Mouse (Mus musculus) heart, embryonic 15.5 days (tissue): ENCODE measurements around the gene Cd99l2. TPM values are rescaled to one million over a fixed set of nuclear protein-coding genes. Genes with fewer than 3 reads are reported as not detected.
"Not testable (repeated sequence)": the region's sequence is repeated elsewhere in the genome, so short reads cannot be mapped to it uniquely, and the experiment has no call there.

Experiments used
- ATAC-seq: fragments of 200-750 bp; cut with Nextera tagmentation; replicated peaks from 2 replicates; pipeline ENCODE4 v1.8.0; 2017; ENCODE audit warnings: low read depth, moderate TSS enrichment; ENCODE audit not compliant: insufficient number of reproducible peaks, insufficient read depth, low FRiP score
- H3K27ac ChIP-seq: fragments of 300-500 bp; sonication (generic); 2 replicates; pipeline ENCODE4 v1.5.1; 2015; ENCODE audit warnings: mild to moderate bottlenecking, inconsistent platforms
- H3K27me3 ChIP-seq: fragments of 300-500 bp; sonication (generic); 2 replicates; pipeline ENCODE4 v1.6.1; 2015; ENCODE audit warnings: inconsistent platforms
- H3K36me3 ChIP-seq: fragments of 300-500 bp; sonication (generic); 2 replicates; pipeline ENCODE4 v1.6.1; 2015; ENCODE audit warnings: mild to moderate bottlenecking, inconsistent platforms
- H3K4me1 ChIP-seq: fragments of 300-500 bp; sonication (generic); replicated peaks from 2 replicates; pipeline ENCODE4 v1.6.1; 2015; ENCODE audit warnings: inconsistent platforms
- H3K4me2 ChIP-seq: fragments of 300-500 bp; sonication (generic); 2 replicates; pipeline ENCODE4 v1.6.1; 2015; ENCODE audit warnings: inconsistent platforms, mild to moderate bottlenecking, moderate library complexity
- H3K4me3 ChIP-seq: fragments of 300-500 bp; sonication (generic); 2 replicates; pipeline ENCODE4 v1.5.1; 2015; ENCODE audit warnings: mild to moderate bottlenecking, inconsistent platforms
- H3K9ac ChIP-seq: fragments of 300-500 bp; sonication (generic); 2 replicates; pipeline ENCODE4 v1.6.1; 2015; ENCODE audit warnings: mild to moderate bottlenecking, inconsistent platforms
- H3K9me3 ChIP-seq: fragments of 300-500 bp; sonication (generic); replicated peaks from 2 replicates; pipeline ENCODE4 v1.6.1; 2016; ENCODE audit warnings: inconsistent platforms
- WGBS: fragments of 180-500 bp; shearing (Covaris S2); methylation state at CpG from one replicate; pipeline ENCODE4 v1.1.7; 2015; ENCODE audit warnings: mixed read lengths; 5-methylcytosine and 5-hydroxymethylcytosine counted together
- polyA plus RNA-seq: library from polyadenylated mRNA; unstranded; fragments of >200 nt; fragmentation: Nextera tagmentation; extraction: Ambion mirVana; gene quantifications from 2 replicates; pipeline ENCODE4 v1.2.1, GENCODE M21; 2015

Cd99l2 gene
- polyA plus RNA-seq, 1 experiment from 2014 or later: 30.1 TPM

DNA sequence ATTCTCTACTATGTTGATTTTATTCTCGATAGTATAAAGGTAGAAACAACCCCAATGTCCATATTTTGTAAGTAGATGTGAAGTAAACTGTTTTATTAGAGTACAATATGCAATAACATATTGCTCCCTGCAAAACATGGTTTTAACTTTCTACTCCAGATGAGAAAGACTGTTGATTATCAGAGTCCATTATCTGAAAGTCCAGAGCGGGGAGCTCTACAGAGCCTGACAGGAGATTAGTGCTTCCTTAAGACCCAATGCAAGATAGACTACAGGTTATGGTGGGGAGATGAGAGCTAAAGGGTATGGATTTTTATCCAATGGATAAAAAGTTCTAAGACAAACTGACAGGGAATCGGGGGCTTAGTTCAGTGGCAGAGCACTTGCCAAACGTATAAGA, 26.6 kb upstream of the Cd99l2 start:
- H3K27ac ChIP-seq: no peak overlapping the region
- no peaks in the 10 kb centered on the region for H3K9me3 ChIP-seq
- H3K27me3 ChIP-seq: peaks cover 6% of the 10 kb centered on the region
- no peak for ATAC-seq
- H3K4me3 ChIP-seq: no peak overlapping the region
- H3K36me3 ChIP-seq: no peaks in the 10 kb centered on the region
- 71% methylated on average over 4 of the region's 4 CpGs for WGBS
- no peak overlapping the region for H3K9ac ChIP-seq
- H3K4me2 ChIP-seq: no peak overlapping the region
- H3K4me1 ChIP-seq: no peaks in the 10 kb centered on the region

DNA sequence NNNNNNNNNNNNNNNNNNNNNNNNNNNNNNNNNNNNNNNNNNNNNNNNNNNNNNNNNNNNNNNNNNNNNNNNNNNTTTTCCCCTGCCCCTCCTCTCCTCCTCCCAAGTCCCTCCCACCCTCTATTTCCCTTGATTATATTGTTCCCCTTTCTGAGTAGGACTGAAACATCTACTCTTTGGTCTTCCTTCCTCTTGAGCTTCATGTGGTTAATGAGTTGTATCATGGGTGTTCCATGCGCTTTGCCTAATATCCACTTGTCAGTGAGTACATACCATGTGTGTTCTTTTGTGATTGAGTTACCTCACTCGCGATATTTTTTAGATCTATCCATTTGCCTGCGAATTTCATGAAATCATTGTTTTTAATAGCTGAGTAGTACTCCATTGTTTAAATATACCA, 13.9 kb upstream of the Cd99l2 start:
- not testable (repeated sequence) for ATAC-seq, H3K27me3 ChIP-seq, H3K9ac ChIP-seq, H3K4me1 ChIP-seq, H3K36me3 ChIP-seq, H3K27ac ChIP-seq, H3K4me3 ChIP-seq, H3K9me3 ChIP-seq, H3K4me2 ChIP-seq
- 85% methylated on average over 4 of the region's 4 CpGs for WGBS

DNA sequence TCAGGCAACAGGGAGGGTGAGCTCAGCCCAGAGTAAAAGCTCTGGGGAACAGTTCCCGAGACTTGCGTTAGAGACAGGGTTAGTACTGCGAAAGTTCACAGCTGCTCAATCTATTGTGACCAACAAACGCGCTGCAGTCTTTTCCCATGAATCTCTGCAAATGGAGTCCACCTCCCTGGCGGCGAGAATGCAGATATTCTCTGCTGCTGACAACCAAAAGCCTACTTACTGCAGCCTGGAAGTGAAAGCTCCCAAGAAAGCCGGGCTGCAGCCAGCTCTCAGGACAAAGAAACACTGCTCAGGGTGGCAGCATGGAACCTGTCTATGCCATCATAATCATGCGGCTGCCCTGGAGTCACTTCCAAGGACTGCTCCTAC, 619 bp upstream of the Cd99l2 start:
- 19% methylated on average over 9 of the region's 9 CpGs for WGBS
- H3K9ac ChIP-seq: peak overlapping the region; percentile 43
- H3K4me3 ChIP-seq: peak overlapping the region; percentile 67
- H3K27ac ChIP-seq: peak overlapping the region; percentile 95
- no peaks in the 10 kb centered on the region for H3K9me3 ChIP-seq
- peak overlapping the region; percentile 74 for H3K4me2 ChIP-seq
- H3K4me1 ChIP-seq: no peaks in the 10 kb centered on the region
- H3K27me3 ChIP-seq: peaks cover 4% of the 10 kb centered on the region; the same call in 1 of the 2 replicates
- H3K36me3 ChIP-seq: no peaks in the 10 kb centered on the region
- ATAC-seq: peak; percentile 15; the same call in 1 of the 2 replicates

DNA sequence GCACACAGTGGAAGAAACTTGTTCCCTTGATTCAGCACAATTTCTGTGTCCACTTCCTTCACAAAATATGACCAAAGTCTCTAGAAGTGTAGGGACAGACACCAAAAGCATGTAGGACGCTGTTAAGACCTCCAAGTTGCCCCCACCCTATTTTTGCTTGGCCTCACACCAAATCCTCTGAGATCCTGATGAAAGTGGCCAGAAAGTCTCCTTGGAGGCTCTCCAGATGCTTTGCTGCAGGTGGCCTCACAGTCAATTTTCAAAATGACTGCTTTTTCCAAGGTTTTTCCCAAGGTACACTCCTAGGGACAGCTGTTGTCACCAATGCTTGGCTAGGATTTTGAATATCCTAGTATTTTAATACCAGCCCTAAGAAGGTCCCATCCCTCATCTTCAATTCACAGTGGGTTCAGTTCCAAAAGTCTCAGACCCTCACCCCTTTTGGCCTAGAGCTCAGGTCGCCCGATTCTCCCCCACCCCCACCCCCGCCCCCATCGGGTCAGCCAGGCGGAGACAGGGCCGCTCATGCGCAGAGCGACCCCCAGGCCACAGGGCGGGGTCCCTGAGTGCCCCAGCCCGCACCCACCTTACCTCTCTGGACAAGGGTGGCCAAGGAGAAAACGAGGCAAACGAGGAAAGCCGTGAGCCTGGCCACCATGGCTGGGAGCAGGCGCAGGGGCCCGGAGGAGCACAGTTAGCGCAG, 567 bp downstream of the Cd99l2 start:
- Histone ChIP-seq H3K27me3 (no peaks in the 10 kb centered on the region), H3K4me1 (no peaks in the 10 kb centered on the region), H3K9me3 (no peaks in the 10 kb centered on the region), H3K27ac (peak overlapping the region; percentile 95), H3K4me2 (peak overlapping the region; percentile 74), H3K9ac (peak overlapping the region; percentile 73), H3K4me3 (peak overlapping the region; percentile 67), H3K36me3 (no peaks in the 10 kb centered on the region)
- 22% methylated on average over 17 of the region's 17 CpGs for WGBS
- peak; percentile 74 for ATAC-seq

DNA sequence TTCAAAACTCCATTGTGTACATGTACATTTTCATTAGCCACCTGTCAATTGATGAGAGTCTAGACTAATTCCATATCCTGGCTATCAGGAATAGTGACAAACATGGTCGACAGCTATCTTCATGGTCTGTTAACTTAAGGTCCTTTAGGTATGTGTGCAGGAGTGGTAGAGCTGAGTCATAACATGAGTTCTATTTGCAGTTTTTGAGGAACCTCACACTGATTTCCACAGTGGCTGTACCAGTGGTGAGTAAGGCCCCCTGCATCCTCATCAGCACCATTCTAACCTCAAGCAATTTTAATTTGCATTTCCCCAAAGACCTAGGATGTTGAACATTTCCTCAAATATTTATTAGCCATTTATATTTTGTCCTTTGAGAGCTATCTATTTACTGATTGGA, 3.3 kb downstream of the Cd99l2 start:
- H3K4me3 ChIP-seq: no peak overlapping the region
- H3K4me1 ChIP-seq: no peaks in the 10 kb centered on the region
- H3K9me3 ChIP-seq: no peaks in the 10 kb centered on the region
- 64% methylated on average over 1 of the region's 1 CpGs for WGBS
- no peaks in the 10 kb centered on the region for H3K36me3 ChIP-seq
- H3K27me3 ChIP-seq: no peaks in the 10 kb centered on the region
- no peak overlapping the region for H3K4me2 ChIP-seq
- no peak overlapping the region for H3K27ac ChIP-seq
- ATAC-seq: no peak
- H3K9ac ChIP-seq: no peak overlapping the region

DNA sequence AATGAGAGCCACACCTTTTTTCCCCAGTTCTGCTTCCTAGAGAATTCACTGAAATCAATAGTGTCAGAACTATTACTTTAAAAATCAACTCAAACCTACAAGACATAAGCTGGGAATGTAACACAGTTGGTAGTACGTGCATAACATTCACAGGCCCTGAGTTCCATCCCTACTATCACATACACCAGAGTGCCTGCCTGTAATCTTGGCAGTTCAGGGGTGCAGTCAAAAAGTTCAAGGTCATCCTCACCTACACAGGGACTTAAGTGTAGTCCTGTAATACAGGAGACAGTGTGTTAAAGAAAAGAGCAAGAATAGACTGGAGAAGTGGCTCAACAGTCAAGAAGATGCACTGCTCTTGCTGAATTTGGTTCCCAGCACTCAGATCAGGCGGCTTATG, 10.4 kb downstream of the Cd99l2 start:
- H3K4me1 ChIP-seq: no peaks in the 10 kb centered on the region
- no peak overlapping the region for H3K4me2 ChIP-seq
- no peaks in the 10 kb centered on the region for H3K9me3 ChIP-seq
- no peaks in the 10 kb centered on the region for H3K36me3 ChIP-seq
- ATAC-seq: no peak
- no peak overlapping the region for H3K27ac ChIP-seq
- H3K9ac ChIP-seq: no peak overlapping the region
- no peak overlapping the region for H3K4me3 ChIP-seq
- H3K27me3 ChIP-seq: no peaks in the 10 kb centered on the region
- WGBS: 75% methylated on average over 2 of the region's 2 CpGs

DNA sequence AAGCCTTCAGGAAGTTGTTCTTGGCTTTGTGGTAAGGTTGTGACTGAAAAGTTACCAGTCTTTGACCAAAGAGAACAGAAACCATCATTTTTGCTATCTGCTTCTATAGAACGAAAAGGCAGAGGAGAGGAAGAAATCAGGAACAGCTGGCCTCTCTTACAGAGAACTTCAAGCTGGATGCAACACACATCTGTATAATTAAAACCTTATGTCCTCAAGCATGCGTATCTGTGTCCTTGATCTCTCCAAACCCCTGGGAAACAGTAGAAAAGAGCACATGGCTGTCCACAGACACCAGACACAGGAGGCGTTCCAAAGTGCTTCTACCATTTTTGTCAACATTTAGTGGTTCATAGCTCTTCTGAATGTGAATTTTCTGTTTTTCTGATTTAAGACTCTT, 16.7 kb downstream of the Cd99l2 start:
- no peaks in the 10 kb centered on the region for H3K27me3 ChIP-seq
- H3K9ac ChIP-seq: no peak overlapping the region
- H3K4me2 ChIP-seq: no peak overlapping the region
- H3K36me3 ChIP-seq: no peaks in the 10 kb centered on the region
- 63% methylated on average over 3 of the region's 3 CpGs for WGBS
- ATAC-seq: no peak
- no peaks in the 10 kb centered on the region for H3K4me1 ChIP-seq
- H3K9me3 ChIP-seq: no peaks in the 10 kb centered on the region
- H3K4me3 ChIP-seq: no peak overlapping the region
- no peak overlapping the region for H3K27ac ChIP-seq

DNA sequence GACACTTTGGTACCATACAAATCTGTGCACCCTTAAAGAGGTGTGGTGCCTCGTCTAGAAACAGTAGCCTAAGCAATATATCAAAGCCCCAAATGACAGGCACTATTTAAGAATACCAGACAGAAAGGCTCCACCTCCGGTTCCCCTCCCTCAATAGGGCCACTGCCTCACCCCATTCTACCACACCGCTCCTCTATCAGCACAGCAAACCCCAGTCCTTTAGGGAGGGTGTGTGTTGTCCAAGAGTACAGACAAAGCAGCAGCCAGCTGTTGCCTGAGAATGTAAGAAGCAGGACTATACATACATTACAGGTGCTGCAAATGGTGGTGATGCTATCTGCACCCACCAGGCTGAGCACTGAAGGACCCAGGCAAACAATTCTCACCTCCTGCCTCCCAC, 17.2 kb downstream of the Cd99l2 start:
- Histone ChIP-seq H3K9me3 (no peaks in the 10 kb centered on the region), H3K4me3 (no peak overlapping the region), H3K27ac (no peak overlapping the region), H3K4me2 (no peak overlapping the region), H3K9ac (no peak overlapping the region), H3K4me1 (no peaks in the 10 kb centered on the region), H3K36me3 (no peaks in the 10 kb centered on the region), H3K27me3 (no peaks in the 10 kb centered on the region)
- WGBS: 60% methylated on average over 3 of the region's 3 CpGs
- no peak for ATAC-seq

DNA sequence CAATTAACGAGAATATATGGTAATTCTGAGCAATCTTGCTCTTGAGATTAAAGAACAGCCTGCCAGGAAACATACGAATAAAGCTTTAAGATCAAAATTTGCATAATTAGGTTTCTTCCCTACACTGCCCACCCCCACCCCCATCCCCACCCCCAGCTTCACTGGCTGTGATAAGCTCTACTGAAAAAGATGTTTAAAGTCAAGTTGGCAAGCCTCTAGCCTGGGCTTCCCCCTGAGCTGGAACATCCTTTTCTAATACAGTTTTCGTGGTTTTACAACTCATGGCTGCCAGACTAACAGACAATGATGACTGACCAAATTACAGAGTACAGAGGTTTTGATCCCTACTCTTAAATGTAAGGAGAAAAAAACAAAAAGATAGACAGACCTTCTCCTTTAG, 17.6 kb downstream of the Cd99l2 start:
- H3K27me3 ChIP-seq: no peaks in the 10 kb centered on the region
- no peaks in the 10 kb centered on the region for H3K9me3 ChIP-seq
- no peak for ATAC-seq
- H3K36me3 ChIP-seq: no peaks in the 10 kb centered on the region
- H3K4me1 ChIP-seq: no peaks in the 10 kb centered on the region
- WGBS: 74% methylated on average over 3 of the region's 3 CpGs
- no peak overlapping the region for H3K27ac ChIP-seq
- no peak overlapping the region for H3K4me3 ChIP-seq
- H3K4me2 ChIP-seq: no peak overlapping the region
- no peak overlapping the region for H3K9ac ChIP-seq

DNA sequence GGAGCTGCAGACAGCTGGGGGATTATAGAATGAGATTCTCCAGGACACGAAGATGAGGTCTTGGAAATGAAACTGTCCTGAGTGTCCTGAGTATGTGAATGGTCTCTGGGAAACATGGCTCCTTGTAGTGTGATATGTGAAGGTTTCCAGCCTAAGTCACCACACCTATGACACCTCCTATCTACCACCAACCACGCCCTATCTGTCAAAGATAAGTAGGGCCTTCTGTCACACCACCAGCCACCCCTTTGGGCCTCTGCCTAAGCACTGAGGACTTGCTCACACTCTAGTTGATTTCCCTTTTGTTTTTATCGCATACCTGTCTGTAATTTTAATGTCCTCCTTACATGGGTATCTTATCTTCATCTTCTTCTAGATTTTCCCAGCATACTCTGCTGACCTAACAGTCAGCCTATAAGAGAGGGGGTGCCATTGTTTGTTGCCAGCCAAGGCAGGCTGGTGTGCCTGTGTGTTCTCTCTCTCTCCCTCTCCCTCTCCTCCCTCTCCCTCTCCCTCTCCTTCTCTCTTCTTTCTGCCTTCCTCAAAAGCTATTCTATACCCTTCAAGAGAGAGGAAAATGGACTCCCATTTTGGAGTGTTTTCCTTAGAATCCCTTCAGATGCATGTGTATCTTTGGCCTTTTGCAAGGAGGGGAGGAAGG, 18.2 kb downstream of the Cd99l2 start:
- Histone ChIP-seq H3K4me2 (no peak overlapping the region), H3K27me3 (no peaks in the 10 kb centered on the region), H3K4me3 (no peak overlapping the region), H3K4me1 (no peaks in the 10 kb centered on the region), H3K27ac (no peak overlapping the region), H3K9me3 (no peaks in the 10 kb centered on the region), H3K9ac (no peak overlapping the region), H3K36me3 (no peaks in the 10 kb centered on the region)
- ATAC-seq: no peak
- WGBS: 75% methylated on average over 3 of the region's 3 CpGs

DNA sequence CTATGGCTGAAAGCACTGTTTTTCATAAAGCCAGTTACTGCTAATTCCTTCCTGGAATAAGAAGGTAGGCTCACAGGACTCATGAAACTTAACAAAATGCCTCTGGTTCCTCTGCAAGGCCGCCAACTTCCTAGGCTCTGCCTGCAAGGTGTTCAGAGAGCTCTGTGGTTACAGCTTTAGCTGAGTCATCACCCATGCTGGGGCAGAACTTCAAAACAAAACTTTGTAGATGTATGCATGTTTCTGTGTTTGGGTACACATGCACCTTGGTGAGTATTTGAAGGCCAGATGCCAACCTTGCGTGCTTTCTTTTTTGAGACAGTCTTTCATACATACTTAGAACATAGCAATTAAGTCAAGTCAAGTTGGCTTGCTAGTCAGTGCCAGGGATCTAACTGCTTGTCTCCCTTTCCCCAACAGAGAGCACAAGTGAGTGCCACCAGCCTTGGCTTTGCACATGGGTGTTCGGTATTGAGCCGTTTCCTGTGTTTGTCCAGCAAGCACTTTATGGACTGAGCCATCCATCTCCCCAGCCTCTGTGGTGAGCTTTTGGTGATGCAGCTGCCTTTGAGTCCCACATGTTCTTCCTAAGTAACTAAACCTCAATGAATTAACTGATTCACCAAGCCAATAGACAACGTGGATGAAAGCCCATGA, 23.9 kb downstream of the Cd99l2 start:
- Histone ChIP-seq H3K27ac (no peak overlapping the region), H3K9me3 (no peaks in the 10 kb centered on the region), H3K4me1 (0 out of 2 replicates have a peak, but pooled peaks cover 2% of the 10 kb centered on the region), H3K27me3 (no peaks in the 10 kb centered on the region), H3K4me2 (no peak overlapping the region), H3K9ac (no peak overlapping the region), H3K4me3 (no peak overlapping the region), H3K36me3 (no peaks in the 10 kb centered on the region)
- 81% methylated on average over 5 of the region's 5 CpGs for WGBS
- ATAC-seq: no peak
